Mouse (Mus musculus): Measurements from ENCODE around the gene Clec4b2. TPM values are rescaled to one million over a fixed set of nuclear protein-coding genes. Genes with fewer than 3 reads are reported as not detected.

Clec4b2 gene
- 3.4 TPM for polyA plus RNA-seq (2014; fragmentation: Illumina TruSeq; extraction: RNeasy Lipid Tissue Mini Kit (QIAGEN cat#74804); ENCODE audit: low replicate concordance)

DNA sequence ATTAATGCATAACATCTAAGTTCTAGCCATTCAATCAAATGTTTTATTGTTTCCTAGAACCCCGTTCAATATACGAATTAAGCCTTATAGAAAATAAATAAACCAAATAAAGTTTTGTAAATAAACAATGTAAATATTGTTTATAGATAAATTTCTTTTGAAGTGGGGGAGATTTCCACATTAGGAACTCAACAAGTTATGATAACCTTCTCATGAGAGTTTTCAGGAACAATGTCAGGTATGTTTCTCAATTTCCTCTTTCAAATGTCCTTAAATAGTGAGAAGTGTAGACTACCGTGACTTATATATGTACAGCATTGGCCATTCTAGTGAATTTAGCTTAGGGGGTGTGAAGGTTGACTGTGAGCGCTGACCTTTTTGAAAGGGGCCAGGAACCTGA lies at the start of gene Clec4b2:
Clec4b2 (plus strand) TSS at position 301 of the 400 bp plus-strand sequence.

DNA sequence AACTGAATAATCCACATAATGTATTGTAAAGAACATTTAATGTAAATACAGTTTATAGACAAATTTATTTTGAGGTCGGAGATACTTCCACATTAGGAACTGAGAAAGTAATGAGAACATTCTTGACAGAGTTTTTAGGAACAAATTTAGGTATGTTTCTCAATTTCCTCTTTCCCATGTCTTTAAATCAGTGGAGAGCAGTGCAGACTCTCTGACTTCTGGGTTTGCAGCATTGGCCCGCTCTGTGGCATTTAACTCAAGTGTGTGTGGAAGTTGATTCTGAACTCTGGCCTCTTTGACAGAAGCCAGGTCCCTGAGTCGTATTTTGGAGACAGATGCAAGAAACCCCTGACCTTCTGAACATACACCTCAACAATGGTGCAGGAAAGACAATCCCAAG lies 57.0 kb downstream of the Clec4b2 start, which contains the start of gene Clec4n:
Clec4n (plus strand) TSS at position 200 of the 400 bp plus-strand sequence.

Other genes starting within 250 kb of the Clec4b2 start
- 10.9 TPM for gene Clec4a3, start 220.4 kb upstream of the Clec4b2 start, polyA plus RNA-seq (2014; fragmentation: Illumina TruSeq; extraction: RNeasy Lipid Tissue Mini Kit (QIAGEN cat#74804); ENCODE audit: low replicate concordance)
- 4.6 TPM for gene Clec4a4, start 182.5 kb upstream of the Clec4b2 start, polyA plus RNA-seq (2014; fragmentation: Illumina TruSeq; extraction: RNeasy Lipid Tissue Mini Kit (QIAGEN cat#74804); ENCODE audit: low replicate concordance)
- gene Clec4b1, start 122.9 kb upstream of the Clec4b2 start, polyA plus RNA-seq (2014; fragmentation: Illumina TruSeq; extraction: RNeasy Lipid Tissue Mini Kit (QIAGEN cat#74804); ENCODE audit: low replicate concordance) = 1.3 TPM
- gene Clec4a2, start 66.5 kb upstream of the Clec4b2 start, polyA plus RNA-seq (2014; fragmentation: Illumina TruSeq; extraction: RNeasy Lipid Tissue Mini Kit (QIAGEN cat#74804); ENCODE audit: low replicate concordance) = 30.1 TPM
- 29.2 TPM for gene Clec4n, start 57.0 kb downstream of the Clec4b2 start, polyA plus RNA-seq (2014; fragmentation: Illumina TruSeq; extraction: RNeasy Lipid Tissue Mini Kit (QIAGEN cat#74804); ENCODE audit: low replicate concordance)
- gene Clec4d, start 89.2 kb downstream of the Clec4b2 start, polyA plus RNA-seq (2014; fragmentation: Illumina TruSeq; extraction: RNeasy Lipid Tissue Mini Kit (QIAGEN cat#74804); ENCODE audit: low replicate concordance) = not detected
- gene Clec4e, start 117.0 kb downstream of the Clec4b2 start, polyA plus RNA-seq (2014; fragmentation: Illumina TruSeq; extraction: RNeasy Lipid Tissue Mini Kit (QIAGEN cat#74804); ENCODE audit: low replicate concordance) = not detected
- gene Vmn2r19, start 135.4 kb downstream of the Clec4b2 start, polyA plus RNA-seq (2014; fragmentation: Illumina TruSeq; extraction: RNeasy Lipid Tissue Mini Kit (QIAGEN cat#74804); ENCODE audit: low replicate concordance) = not detected
- not detected for gene Vmn2r20, start 245.2 kb downstream of the Clec4b2 start, polyA plus RNA-seq (2014; fragmentation: Illumina TruSeq; extraction: RNeasy Lipid Tissue Mini Kit (QIAGEN cat#74804); ENCODE audit: low replicate concordance)